ENCODE assay signal across 16 mouse cellular contexts in the genomic region with DNA sequence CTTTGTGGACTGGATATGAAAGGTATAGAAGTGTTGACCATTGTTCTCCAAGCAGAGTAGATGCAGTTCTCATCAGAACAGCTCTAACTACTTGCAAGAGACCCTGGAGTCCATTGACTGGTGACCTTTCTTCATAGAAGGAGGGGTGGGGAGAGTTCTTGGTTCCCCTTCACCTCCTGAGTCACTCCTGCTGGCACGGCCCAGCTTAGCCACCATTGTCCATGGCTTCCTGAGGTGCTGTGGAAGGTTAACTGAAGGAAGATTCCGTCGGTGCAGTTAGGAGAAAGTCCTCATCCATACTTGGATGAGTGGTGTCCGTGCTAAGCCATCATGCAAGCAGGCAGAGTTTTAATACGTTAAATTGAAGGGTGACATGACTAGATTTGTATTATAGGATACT.
"Had no signal": no experiment of that assay in that cellular context is flagged by ENCODE, and none has a peak within 500 bp of the region (broad histone marks: within the 10 kb centered on the region; RNA-seq: fewer than 3 reads in every experiment).

No protein-coding gene starts in this region.

- H3K4me2 ChIP-seq: lung, embryonic 15.5 days; midbrain, embryonic 11.5 days; midbrain, embryonic 13.5 days; midbrain, embryonic 15.5 days; neural tube, embryonic 13.5 days had no signal

- H3K9ac ChIP-seq: liver, postnatal 0 days; lung, embryonic 15.5 days; midbrain, embryonic 13.5 days; midbrain, embryonic 15.5 days; neural tube, embryonic 13.5 days had no signal

- H3K4me1 ChIP-seq: lung, embryonic 15.5 days had no signal

- H3K4me3 ChIP-seq: lung, embryonic 15.5 days; megakaryocyte, embryonic 14.5 days; midbrain, embryonic 13.5 days; midbrain, embryonic 15.5 days; neural tube, embryonic 13.5 days had no signal

- H3K27me3 ChIP-seq: lung, embryonic 15.5 days; megakaryocyte, embryonic 14.5 days; midbrain, embryonic 13.5 days; midbrain, embryonic 15.5 days; neural tube, embryonic 13.5 days had no signal

- H3K9me3 ChIP-seq: lung, embryonic 15.5 days; megakaryocyte, embryonic 14.5 days; midbrain, embryonic 13.5 days; midbrain, embryonic 15.5 days; neural tube, embryonic 13.5 days had no signal

- DNase-seq: liver, postnatal 0 days; lung, adult 2 months; lung, postnatal 14 days; right cerebral cortex, postnatal 14 days; spleen, adult 18-20 months; thymus, adult 18-20 months; thymus, postnatal 14 days; thymus, postnatal 36 days had no signal

- ATAC-seq: liver, postnatal 0 days; lung, postnatal 0 days; midbrain, embryonic 13.5 days; midbrain, embryonic 15.5 days had no signal

- H3K27ac ChIP-seq: lung, embryonic 15.5 days; macrophage; midbrain, embryonic 13.5 days; midbrain, embryonic 15.5 days; neural tube, embryonic 13.5 days had no signal

- H3K36me3 ChIP-seq: lung, embryonic 15.5 days; midbrain, embryonic 13.5 days; midbrain, embryonic 15.5 days; neural tube, embryonic 13.5 days had no signal
